Mouse (Mus musculus): ENCODE results near the gene Cntrl. TPM values are rescaled to one million over a fixed set of nuclear protein-coding genes. Genes with fewer than 3 reads are reported as not detected.

Gene Cntrl
- total RNA-seq, 2 experiments from 2014 or later, result 16.1 to 17.6 TPM

DNA sequence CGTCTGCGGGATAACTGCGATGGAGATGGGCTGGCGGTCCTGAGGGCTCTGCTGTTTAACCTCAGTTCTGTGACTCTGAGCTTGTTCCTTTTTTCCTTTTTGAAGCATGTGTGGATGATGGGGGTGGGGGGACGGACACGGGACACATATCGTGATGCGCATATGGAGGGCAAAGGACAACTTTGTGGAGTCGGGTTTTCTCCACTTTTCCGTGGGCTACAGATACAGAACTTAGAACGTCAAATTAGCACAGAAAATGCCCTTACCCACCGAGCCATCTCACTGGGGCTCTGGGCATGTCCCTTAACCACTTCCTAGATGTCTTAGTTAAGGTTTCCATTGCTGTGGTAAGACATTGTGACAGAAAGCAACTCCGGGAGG, 622 bp downstream of the Cntrl start:
- intact Hi-C loops (cut with DNase I), result loop anchor here (10.0 kb wide), 2 partner anchors 195 to 235 kb away; partner anchors contain the start of genes Cutal, Phf19 and Psmd5
- no peak for DNase-seq

DNA sequence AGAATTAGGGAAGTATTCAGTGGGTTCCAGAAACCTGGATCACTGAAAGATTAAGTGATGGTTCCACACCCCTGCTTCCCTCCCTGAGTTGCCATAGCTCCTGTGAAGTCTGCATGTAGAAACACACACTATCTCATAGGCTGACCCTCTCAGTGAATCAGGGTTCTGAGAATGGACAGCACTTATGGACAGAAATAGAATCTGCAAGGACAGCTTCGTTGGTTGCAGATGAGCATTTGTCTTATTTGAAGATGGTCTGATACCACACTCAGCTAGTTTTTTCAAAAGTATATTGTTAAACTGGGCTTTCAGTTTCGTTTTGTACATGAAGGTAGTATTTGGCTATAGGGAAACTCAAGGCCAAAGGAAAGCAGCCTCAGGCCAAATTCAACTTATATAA, 1.2 kb downstream of the Cntrl start:
- no peak for DNase-seq
- intact Hi-C loops (cut with DNase I), result no loop called here

DNA sequence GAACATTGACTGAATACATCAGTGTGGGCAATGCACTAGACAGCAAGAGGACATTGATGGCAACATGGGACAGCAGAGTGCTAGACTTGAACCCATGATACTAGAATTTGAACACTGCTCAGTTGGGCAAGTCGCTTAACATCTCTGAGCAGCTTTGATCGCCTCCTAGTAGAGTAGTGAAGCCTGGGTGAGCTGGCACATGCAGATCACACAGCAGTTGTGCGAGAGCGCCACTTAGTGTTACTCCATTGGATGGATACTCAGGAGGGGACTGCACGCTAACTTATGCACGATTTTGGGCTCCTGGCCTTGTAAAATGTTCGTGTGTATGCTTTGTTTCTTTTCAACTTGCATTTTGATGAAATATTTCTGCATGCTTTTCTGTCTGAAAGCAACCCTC, 15.4 kb downstream of the Cntrl start:
- intact Hi-C loops (cut with DNase I), result no loop called here
- peak; percentile 13 for DNase-seq

DNA sequence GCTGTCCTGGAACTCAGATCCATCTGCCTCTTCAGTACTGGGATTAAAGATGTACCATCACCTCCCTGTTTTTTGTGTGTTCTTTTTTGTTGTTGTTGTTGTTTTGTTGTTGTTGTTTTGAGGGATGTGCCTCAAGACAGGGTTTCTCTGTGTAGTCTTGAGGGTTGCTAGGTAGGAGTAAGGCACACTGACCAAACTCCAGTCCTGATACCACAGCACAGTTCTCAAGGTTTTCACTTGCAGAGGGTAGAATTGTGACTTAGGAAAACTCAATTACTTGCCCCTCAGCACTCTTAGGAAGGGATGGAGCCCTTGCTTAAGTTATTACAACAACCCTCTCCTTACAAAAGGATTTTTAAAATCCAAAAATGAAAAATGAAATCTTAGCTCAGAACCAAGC, 22.2 kb downstream of the Cntrl start:
- intact Hi-C loops (cut with DNase I), result loop anchor here (10.0 kb wide), 1 partner anchor 277 kb away; no protein-coding TSS in a partner anchor
- no peak for DNase-seq

DNA sequence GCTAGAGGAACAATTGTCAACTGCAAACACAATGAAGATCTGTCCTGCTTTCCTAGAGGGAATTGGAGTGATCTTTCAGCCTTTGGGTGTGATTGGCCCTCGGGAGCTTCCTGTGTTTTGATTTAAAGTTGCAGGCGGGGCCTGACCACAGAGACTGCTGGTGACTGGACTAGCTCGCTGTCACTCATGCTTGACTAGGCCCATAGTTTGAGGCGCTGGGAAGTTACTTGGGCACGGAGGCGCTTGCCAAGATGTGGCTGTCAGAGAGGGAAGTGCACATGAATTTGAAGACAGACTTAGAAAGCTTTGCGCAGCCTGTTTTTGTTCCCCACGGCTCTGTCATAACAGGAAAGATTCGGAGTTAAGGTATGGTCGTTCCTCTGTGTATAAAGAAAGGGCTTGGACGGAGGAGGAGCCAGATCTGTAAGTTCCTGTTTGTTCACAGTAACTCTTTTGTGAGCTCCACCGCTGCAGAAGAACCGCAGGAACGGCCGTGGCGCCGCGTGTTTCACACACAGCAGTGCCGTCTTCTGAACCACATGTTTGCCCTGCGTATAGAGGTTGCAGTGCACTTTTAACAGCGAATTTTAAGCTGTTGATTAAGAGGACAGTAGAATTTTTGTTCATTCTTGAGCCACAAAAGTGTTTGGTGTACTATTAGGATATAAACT, 22.8 kb downstream of the Cntrl start:
- intact Hi-C loops (cut with DNase I), result loop anchor here (10.0 kb wide), 1 partner anchor 277 kb away; no protein-coding TSS in a partner anchor

DNA sequence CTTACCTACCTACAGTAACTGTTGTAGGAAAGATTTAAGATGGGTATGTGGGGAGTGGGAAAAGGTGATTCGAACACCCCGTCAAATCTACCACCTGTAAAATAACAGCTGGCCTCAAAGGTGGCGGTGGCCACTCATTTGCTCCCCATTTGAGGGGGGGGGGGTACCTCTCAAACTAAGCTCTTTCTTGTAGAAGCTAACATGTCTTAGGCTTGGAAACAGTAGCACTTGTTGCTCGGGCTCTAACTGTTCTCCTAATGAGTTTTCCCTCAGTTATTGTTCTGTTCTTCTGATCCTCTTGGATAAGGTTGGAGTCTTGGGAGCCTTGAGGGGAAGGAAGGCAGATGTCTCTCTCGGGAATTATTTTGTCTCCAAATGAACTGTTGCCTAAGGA, 23.4 kb downstream of the Cntrl start:
- DNase-seq, result no peak
- intact Hi-C loops (cut with DNase I), result loop anchor here (10.0 kb wide), 1 partner anchor 278 kb away; no protein-coding TSS in a partner anchor

More for the DNA sequence above, 22.8 kb downstream of the Cntrl start:
- peak; percentile 92 for DNase-seq

DNA sequence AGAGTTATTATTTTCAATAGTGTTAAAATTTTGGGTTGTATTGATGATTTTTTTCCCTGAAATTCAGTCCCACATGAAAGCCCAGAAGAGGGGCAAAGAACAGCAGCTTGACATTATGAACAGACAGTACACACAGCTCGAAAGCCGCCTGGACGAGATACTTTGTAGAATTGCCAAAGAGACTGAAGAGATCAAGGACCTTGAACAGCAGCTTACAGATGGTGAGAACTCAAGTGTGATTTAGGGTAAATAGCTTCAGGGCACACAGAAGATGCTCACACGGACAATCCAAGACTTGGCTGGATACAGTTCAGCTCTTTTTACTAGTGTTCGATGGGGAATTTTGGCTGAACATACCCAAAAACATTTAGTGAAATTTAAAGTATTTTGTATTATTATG, 24.6 kb downstream of the Cntrl start:
- intact Hi-C loops (cut with DNase I), result loop anchor here (10.0 kb wide), 1 partner anchor 279 kb away; no protein-coding TSS in a partner anchor
- no peak for DNase-seq

DNA sequence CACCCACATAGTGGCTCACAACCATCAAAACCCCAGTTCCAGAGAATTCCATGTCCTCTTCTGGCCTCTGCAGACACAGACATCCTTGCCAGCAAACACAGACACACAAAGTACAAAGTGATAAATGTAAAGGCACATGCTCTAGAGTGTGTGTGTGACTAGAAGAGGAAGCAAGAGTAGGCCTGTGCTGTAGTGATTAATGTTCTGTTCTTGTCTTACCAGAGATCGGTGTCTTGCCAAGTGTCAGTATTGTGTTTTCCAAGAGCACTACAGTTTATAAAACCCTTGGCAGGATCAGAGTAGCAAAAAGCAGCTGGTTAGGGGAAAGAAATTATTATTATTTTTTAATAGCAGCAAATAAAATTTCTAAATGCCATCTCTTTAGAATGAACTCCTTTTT, 29.3 kb downstream of the Cntrl start:
- no peak for DNase-seq
- intact Hi-C loops (cut with DNase I), result loop anchor here (10.0 kb wide), 1 partner anchor 284 kb away; no protein-coding TSS in a partner anchor

DNA sequence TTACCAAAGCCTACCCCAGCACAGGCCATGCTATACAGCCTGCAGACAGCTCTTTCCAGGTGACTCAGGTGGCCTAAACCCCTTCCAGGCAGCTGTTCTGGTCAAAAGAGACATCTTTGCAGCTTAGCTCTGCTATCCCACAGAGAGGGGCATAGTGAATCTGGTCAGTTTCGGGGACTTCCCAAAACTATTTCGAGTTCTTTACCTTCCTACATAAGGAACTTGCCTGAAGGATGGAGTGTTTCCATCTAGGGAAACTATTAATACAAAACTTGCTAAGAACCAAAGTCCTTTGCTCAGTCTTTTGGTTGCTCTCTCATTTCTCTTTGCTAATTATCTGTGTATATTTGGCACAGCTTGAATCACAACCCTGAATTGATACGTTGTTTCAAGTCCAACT, 32.4 kb downstream of the Cntrl start:
- intact Hi-C loops (cut with DNase I), result no loop called here
- no peak for DNase-seq

DNA sequence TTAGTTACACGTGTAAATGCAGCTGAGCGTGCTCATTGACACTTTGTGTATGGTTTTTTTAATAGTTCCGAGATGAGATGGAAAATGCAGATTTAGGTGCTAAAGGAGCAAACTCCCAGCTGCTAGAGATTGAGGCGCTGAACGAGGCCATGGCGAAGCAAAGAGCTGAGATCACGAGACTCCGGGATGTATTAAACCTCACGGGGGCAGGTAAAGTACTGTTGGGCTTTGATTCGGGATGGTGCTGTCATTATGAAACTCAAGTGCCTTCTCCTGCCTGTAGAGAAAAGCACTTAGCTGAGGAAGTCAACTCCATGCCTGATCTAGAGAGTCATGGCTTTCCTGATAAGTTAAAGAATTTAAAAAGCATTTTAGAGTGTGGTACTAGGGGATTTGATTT, 39.5 kb downstream of the Cntrl start:
- DNase-seq, result no peak
- intact Hi-C loops (cut with DNase I), result no loop called here

DNA sequence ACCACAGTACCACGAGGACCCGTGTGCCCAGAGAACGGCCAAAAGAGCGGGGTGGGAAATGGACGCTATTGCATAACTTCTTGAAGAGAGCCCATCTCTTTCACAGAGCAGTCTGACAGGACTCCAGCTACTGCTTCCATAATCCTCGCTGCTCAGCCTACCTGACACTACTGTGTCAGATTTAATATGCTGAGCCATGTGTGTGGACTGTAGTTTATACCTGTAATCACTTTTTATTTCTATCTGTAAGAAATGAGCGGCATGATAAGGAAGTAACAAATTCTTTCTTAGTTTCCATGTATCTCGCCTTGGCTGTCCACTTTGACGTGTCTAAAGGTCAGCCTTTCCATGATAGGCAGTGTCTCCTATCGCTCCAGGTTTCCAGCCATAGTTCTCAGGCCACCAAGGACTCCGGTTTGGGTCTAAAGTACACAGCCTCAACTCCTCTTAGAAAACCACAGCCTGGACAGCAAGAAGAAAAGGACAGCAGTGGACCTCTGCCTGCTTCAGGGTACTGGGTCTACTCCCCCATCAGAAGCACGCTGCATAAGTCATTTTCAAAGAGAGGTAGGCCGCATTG, 42.1 kb downstream of the Cntrl start:
- no peak for DNase-seq
- intact Hi-C loops (cut with DNase I), result no loop called here

DNA sequence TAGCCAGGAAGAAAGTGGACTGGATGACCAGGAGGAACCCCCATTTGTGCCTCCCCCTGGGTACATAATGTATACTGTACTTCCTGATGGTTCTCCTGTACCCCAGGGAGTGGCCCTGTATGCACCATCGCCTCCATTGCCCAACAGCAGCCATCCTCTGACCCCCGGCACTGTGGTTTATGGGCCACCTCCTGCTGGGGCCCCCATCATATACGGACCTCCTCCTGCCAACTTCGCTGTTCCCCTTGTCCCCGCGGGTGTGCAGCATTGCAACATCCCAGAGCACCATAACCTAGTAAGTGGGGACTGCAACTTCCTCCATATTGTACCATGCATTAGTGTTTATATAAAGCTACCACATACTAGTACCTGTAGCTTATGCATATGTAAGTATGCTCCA, 43.9 kb downstream of the Cntrl start:
- intact Hi-C loops (cut with DNase I), result no loop called here
- no peak for DNase-seq

DNA sequence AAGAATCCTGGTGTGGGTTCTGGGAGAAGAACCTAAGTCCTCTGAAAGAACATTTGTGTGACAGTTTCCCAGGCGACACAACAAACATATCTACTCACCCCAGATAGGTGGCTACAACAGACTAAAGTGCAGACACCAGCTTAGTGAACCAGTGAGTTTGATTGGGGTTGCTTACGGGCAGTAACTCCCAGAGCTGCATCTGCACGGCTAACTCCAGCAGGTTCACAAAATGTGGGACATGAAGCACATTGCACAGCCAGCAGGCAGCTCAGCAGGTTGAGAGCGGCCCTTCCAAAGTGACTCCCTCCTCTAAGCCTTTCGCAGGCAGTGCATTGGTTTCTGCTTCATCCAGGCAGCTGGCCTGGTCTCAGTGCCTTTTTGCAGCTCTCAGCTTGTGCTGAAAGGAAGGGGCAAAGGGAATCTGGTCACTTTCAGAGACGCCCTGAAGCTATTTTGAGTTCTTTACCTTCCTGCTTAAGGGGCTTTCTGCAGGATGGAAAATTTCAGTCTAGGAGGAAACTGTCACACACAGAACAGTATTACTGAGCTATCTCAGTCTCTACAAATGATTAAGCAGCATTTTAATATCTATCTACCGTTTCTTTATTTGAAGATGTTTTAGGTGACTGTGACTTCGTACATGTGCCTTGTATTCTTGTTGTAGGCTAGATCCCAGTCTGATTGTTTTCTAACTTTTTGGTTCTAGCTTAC, 44.7 kb downstream of the Cntrl start:
- no peak for DNase-seq

DNA sequence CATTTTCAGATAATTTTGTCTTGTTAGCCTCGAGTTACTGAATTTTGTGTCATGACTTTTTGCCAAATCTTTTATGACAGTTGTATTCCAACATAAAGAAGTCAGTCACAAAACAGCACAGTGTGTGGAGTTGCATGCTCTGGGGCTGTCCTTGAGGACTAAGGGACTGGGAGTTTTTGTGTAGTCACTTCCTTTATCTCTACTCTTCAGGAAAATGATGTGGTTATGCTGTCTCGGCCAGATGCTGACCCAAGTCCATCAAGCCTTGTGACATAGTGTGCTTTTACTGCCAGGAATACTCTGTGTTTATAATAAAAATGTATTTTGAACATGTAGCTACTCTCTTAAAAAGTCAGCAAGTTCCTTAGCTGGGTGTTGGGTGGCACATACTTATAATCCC, 47.7 kb downstream of the Cntrl start:
- intact Hi-C loops (cut with DNase I), result no loop called here
- DNase-seq, result no peak

More for the DNA sequence above, 44.7 kb downstream of the Cntrl start:
- intact Hi-C loops (cut with DNase I), result no loop called here

DNA sequence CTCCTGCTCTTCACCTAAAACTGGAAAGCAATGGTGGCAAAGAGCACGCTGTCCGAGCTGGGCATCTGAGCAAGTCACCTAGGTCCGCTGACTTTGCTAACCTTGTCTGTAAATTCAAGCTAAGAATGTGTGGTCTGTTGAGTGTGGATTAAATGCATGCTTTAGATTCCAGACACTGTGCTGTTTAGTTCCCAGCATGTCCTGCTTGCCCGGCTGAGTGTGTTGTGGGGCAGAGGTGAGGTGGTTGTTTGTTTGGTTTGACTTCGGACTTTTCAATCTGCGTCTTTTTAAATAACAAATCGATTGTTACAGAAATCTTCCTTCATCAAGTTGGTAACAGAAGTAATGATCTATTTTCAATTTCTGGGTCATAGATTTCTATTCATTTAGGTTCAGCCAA, 48.5 kb downstream of the Cntrl start:
- intact Hi-C loops (cut with DNase I), result no loop called here
- no peak for DNase-seq

DNA sequence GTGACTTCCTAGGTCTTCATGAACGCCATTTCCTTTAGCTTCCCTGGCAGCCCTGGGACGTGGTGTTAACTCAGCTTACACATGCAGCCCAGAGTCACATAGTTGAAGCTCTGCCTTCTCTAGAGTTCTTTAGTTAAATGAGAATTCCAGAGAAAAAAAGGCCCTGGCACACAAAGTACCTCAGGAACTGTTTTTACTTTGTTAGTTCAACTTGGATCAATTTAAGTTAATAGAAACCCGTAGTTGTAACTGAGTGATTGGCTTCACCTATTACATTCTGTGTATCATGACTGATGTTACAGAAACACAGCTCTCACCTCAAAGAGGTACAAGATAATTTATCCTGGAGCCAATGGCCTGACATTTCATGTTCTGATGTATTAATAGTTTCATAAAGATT, 49.1 kb downstream of the Cntrl start:
- no peak for DNase-seq
- intact Hi-C loops (cut with DNase I), result no loop called here

DNA sequence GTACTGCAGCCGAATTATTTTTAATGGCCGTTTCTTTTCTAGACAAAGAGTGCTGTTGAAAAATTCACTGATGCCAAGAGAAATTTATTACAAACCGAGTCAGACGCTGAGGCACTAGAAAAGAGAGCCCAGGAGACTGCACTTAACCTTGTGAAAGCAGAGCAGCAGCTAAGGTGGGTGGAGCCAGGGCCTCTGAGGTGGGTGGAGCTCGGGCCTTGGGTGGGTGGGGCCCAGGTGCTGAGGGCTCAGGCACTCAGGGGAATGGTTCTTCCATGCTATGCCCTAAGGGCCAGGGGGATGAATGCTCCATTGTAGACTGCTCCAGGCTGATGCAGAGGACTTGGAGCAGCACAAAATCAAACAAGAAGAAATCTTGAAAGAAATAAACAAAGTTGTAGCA, 50.9 kb downstream of the Cntrl start:
- DNase-seq, result no peak
- intact Hi-C loops (cut with DNase I), result no loop called here

DNA sequence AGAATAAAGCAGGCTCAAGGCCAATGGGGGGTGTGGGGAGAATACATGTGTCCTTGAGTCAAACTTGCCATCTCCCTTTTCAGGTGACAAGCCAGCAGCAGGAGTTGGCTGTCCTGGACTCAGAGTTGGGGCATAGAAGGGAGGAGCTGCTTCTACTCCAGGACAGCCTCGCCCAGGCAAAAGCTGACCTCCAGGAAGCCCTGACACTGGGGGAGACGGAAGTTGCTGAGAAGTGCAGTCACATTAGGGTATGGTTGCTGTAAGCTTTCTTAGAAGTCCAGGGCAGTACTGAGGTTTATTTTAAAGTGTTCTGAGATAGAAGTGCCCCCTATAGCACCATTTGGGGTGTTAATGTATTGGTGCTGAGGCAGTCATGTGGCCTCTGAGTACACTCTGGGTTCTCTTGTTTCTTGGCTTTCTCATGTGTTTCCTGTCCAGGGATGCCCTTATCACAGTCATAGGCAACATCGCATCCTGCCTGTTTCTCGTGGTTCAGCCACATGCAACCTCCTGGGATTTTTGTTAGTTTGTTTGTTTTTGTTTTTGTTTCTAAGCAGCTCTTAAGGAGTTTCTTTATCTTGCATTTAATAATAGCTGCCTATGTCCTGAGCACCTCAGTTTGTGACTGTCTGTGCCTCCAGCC, 52.7 kb downstream of the Cntrl start:
- intact Hi-C loops (cut with DNase I), result no loop called here
- DNase-seq, result no peak

DNA sequence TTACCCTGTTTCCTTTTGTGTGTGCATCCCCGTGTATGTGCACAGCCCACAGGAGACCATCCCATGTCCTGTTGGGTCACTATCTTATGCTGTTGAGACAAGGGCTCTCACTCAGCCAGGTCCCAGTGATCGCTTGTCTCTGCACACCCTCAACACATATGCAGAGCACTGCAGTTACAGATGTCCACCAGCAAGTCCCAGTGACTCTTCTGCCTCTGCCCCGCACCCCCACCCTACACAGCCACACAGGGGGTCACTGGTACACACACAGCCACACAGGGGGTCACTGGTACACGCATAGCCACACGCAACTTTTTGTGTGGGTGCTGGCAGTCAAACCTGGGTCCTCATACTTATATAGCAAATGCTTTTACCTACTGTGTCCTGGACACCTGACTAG, 54.1 kb downstream of the Cntrl start:
- intact Hi-C loops (cut with DNase I), result no loop called here
- no peak for DNase-seq

DNA sequence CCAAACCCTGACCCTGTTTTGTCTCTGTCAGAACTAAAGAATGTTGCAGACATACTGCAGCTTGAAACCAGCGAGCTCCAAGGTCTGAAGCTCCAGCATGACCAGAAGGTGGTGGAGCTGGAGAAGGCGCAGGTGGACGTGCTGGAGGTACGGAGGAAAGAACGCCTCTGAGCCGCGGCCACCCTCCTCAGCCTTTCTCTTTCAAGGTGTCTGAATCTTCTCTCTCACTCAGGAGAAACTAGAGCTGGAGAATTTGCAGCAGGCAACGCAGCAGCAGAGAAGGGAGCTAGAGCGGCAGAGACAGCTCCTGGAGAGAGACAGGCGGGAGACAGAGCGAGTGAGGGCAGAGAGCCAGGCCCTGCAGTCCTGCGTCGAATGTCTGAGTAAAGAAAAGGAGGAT, 56.1 kb downstream of the Cntrl start:
- intact Hi-C loops (cut with DNase I), result no loop called here
- DNase-seq, result no peak

DNA sequence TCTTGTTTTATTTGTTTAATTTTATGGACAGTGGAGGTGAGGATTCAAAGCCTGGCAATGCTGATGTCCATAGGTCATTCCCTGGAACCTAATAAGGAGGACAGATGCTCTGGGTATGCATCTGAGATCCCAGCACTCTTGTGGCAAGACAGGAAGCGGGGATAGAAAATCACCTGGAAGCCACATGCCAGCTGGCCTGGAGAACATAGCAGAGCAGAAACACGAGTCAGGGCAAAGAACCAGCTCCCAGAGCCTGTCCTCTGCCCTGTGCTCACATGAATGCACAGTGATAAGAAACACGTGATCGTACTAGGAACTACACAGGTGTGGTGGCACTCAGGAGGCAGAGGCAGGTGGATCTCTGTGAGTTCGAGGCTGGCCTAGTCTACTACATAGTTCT, 57.5 kb downstream of the Cntrl start:
- DNase-seq, result no peak
- intact Hi-C loops (cut with DNase I), result no loop called here

Data from left cerebral cortex, postnatal 4 days (tissue).